Mouse (Mus musculus) left cerebral cortex, postnatal 10 days (tissue): ENCODE results near the gene Coq10a. TPM values are rescaled to one million over a fixed set of nuclear protein-coding genes. Genes with fewer than 3 reads are reported as not detected.
"Not testable (repeated sequence)": the region's sequence is repeated elsewhere in the genome, so short reads cannot be mapped to it uniquely, and the experiment has no call there.

Source experiments
- DNase-seq, 2 experiments: peaks; one replicate each; pipeline ENCODE4 v3.0.0; 2021 to 2022; ENCODE audit warnings: low spot score in 2 of 2, mixed read lengths in 1 of 2; ENCODE audit errors: extremely low spot score in 1 of 2
- intact Hi-C: fragments of 180-260 bp; cut with DNase I; formaldehyde crosslinking; loops from one replicate; pipeline ENCODE4 v1.15.1; 2025
- total RNA-seq, 2 experiments: library from RNA; stranded (reverse); gene quantifications; 2 replicates each; pipeline ENCODE4 v1.2.3; 2021

The Coq10a gene
- total RNA-seq, 2 experiments from 2014 or later = 69.8 to 74.6 TPM

GRCm38 (mm10) chr10:128369218-128369543 lies 384 bp upstream of the Coq10a start:
- intact Hi-C loops = no loop called here
- DNase-seq = no peak

GRCm38 (mm10) chr10:128367899-128368401 lies 847 bp downstream of the Coq10a start:
- DNase-seq = no peak
- intact Hi-C loops = no loop called here

GRCm38 (mm10) chr10:128362568-128362967 lies 6.2 kb downstream of the Coq10a start:
- intact Hi-C loops = no loop called here
- DNase-seq = no peak

GRCm38 (mm10) chr10:128361836-128362235 lies 7.0 kb downstream of the Coq10a start:
- intact Hi-C loops = no loop called here

GRCm38 (mm10) chr10:128359226-128359625 lies 9.6 kb downstream of the Coq10a start:
- intact Hi-C loops = no loop called here
- no peak for DNase-seq

More at GRCm38 (mm10) chr10:128361836-128362235, 7.0 kb downstream of the Coq10a start:
- DNase-seq = no peak

- intact Hi-C loops = no loop called here
- peak in 1 of 2 experiments; percentile 58 for DNase-seq
Observed at GRCm38 (mm10) chr10:128358796-128359195, 10.0 kb downstream of the Coq10a start.

GRCm38 (mm10) chr10:128347541-128347940 lies 21.3 kb downstream of the Coq10a start:
- no peak for DNase-seq
- intact Hi-C loops = no loop called here

- DNase-seq = peak; percentile 64 to 66
- intact Hi-C loops = no loop called here
Observed at GRCm38 (mm10) chr10:128344568-128345275, 24.1 kb downstream of the Coq10a start.

- intact Hi-C loops = no loop called here
- no peak for DNase-seq
Observed at GRCm38 (mm10) chr10:128343436-128343835, 25.4 kb downstream of the Coq10a start.

GRCm38 (mm10) chr10:128340257-128340656 lies 28.5 kb downstream of the Coq10a start:
- intact Hi-C loops = no loop called here
- DNase-seq = no peak

- intact Hi-C loops = loop anchor here (10.0 kb wide), 1 partner anchor 116 kb away; the partner anchor contains the start of gene Smarcc2
- DNase-seq = no peak
Observed at GRCm38 (mm10) chr10:128338948-128339347, 29.8 kb downstream of the Coq10a start.

GRCm38 (mm10) chr10:128338415-128338814 lies 30.4 kb downstream of the Coq10a start:
- intact Hi-C loops = loop anchor here (10.0 kb wide), 1 partner anchor 116 kb away; the partner anchor contains the start of gene Smarcc2
- DNase-seq = no peak

GRCm38 (mm10) chr10:128337306-128338181 lies 31.3 kb downstream of the Coq10a start, which contains the start of gene Cs:
Gene Cs (plus strand): TSS chr10:128337734.
- intact Hi-C loops = loop anchor here (10.0 kb wide), 1 partner anchor 117 kb away; the partner anchor contains the start of gene Smarcc2
- peak; percentile 96 to 98 for DNase-seq

- no peak for DNase-seq
- intact Hi-C loops = loop anchor here (10.0 kb wide), 1 partner anchor 118 kb away; the partner anchor contains the start of gene Smarcc2
Observed at GRCm38 (mm10) chr10:128336597-128336996, 32.2 kb downstream of the Coq10a start.

- intact Hi-C loops = loop anchor here (10.0 kb wide), 1 partner anchor 119 kb away; the partner anchor contains the start of gene Smarcc2
- no peak for DNase-seq
Observed at GRCm38 (mm10) chr10:128336195-128336594, 32.6 kb downstream of the Coq10a start.

GRCm38 (mm10) chr10:128335582-128335981 lies 33.2 kb downstream of the Coq10a start:
- intact Hi-C loops = loop anchor here (10.0 kb wide), 1 partner anchor 119 kb away; the partner anchor contains the start of gene Smarcc2
- peak in 1 of 2 experiments; percentile 69 for DNase-seq

- not testable (repeated sequence) for DNase-seq
- intact Hi-C loops = loop anchor here (10.0 kb wide), 1 partner anchor 122 kb away; the partner anchor contains the start of gene Smarcc2
Observed at GRCm38 (mm10) chr10:128332358-128333249, 36.2 kb downstream of the Coq10a start.

GRCm38 (mm10) chr10:128327610-128328009 lies 41.2 kb downstream of the Coq10a start:
- intact Hi-C loops = no loop called here
- DNase-seq = no peak
